Mouse (Mus musculus) left cerebral cortex, adult 11 months (tissue): ENCODE results near the gene Lsp1.

Experiments used
- DNase-seq: peaks from one replicate; pipeline ENCODE4 v3.0.0; 2022; ENCODE audit warnings: low spot score

The Lsp1 gene

GRCm38 (mm10) chr7:142476271-142476670, 15.7 kb downstream of the Lsp1 start:
- no peak for DNase-seq

- DNase-seq, result no peak
These were observed 16.3 kb downstream of the Lsp1 start for GRCm38 (mm10) chr7:142476795-142477452.

- DNase-seq, result no peak
These were observed 17.4 kb downstream of the Lsp1 start for GRCm38 (mm10) chr7:142478001-142478400.

GRCm38 (mm10) chr7:142478574-142478973, 18.0 kb downstream of the Lsp1 start:
- no peak for DNase-seq

- no peak for DNase-seq
These were observed 18.7 kb downstream of the Lsp1 start for GRCm38 (mm10) chr7:142479307-142479706.

GRCm38 (mm10) chr7:142479886-142480285, 19.3 kb downstream of the Lsp1 start:
- no peak for DNase-seq

- DNase-seq, result no peak
These were observed 20.1 kb downstream of the Lsp1 start for GRCm38 (mm10) chr7:142480661-142481060.

GRCm38 (mm10) chr7:142481186-142481567, 20.6 kb downstream of the Lsp1 start:
- no peak for DNase-seq

GRCm38 (mm10) chr7:142481568-142482255, 21.1 kb downstream of the Lsp1 start:
- no peak for DNase-seq

- no peak for DNase-seq
These were observed 21.6 kb downstream of the Lsp1 start for GRCm38 (mm10) chr7:142482256-142482609.

- no peak for DNase-seq
These were observed 22.5 kb downstream of the Lsp1 start for GRCm38 (mm10) chr7:142483136-142483535.

GRCm38 (mm10) chr7:142484780-142485179, 24.2 kb downstream of the Lsp1 start:
- DNase-seq, result no peak

GRCm38 (mm10) chr7:142486751-142487162, 26.1 kb downstream of the Lsp1 start:
- DNase-seq, result no peak

GRCm38 (mm10) chr7:142487341-142487859, 26.8 kb downstream of the Lsp1 start:
- no peak for DNase-seq

- DNase-seq, result no peak
These were observed 27.4 kb downstream of the Lsp1 start for GRCm38 (mm10) chr7:142488053-142488452.

GRCm38 (mm10) chr7:142493535-142493934, 32.9 kb downstream of the Lsp1 start:
- DNase-seq, result no peak

- no peak for DNase-seq
These were observed 35.5 kb downstream of the Lsp1 start for GRCm38 (mm10) chr7:142496158-142496557.

- DNase-seq, result no peak
These were observed 36.2 kb downstream of the Lsp1 start for GRCm38 (mm10) chr7:142496800-142497199.

GRCm38 (mm10) chr7:142497775-142498174, 37.2 kb downstream of the Lsp1 start:
- peak; percentile 21 for DNase-seq

GRCm38 (mm10) chr7:142498575-142498974, 38.0 kb downstream of the Lsp1 start, which contains the start of gene Tnnt3:
Gene Tnnt3, plus strand, starts transcription at chr7:142498836.
- no peak for DNase-seq

- DNase-seq, result no peak
These were observed 38.6 kb downstream of the Lsp1 start for GRCm38 (mm10) chr7:142499010-142499721.

GRCm38 (mm10) chr7:142500032-142500431, 39.4 kb downstream of the Lsp1 start:
- DNase-seq, result no peak

GRCm38 (mm10) chr7:142503206-142503605, 42.6 kb downstream of the Lsp1 start:
- no peak for DNase-seq
